Mouse (Mus musculus) urinary bladder, postnatal 14 days (tissue): ENCODE results near the gene Grin1.

Experiments
- DNase-seq: peaks from one replicate; pipeline ENCODE4 v3.0.0; 2021; ENCODE audit warnings: low spot score

Grin1 gene

DNA sequence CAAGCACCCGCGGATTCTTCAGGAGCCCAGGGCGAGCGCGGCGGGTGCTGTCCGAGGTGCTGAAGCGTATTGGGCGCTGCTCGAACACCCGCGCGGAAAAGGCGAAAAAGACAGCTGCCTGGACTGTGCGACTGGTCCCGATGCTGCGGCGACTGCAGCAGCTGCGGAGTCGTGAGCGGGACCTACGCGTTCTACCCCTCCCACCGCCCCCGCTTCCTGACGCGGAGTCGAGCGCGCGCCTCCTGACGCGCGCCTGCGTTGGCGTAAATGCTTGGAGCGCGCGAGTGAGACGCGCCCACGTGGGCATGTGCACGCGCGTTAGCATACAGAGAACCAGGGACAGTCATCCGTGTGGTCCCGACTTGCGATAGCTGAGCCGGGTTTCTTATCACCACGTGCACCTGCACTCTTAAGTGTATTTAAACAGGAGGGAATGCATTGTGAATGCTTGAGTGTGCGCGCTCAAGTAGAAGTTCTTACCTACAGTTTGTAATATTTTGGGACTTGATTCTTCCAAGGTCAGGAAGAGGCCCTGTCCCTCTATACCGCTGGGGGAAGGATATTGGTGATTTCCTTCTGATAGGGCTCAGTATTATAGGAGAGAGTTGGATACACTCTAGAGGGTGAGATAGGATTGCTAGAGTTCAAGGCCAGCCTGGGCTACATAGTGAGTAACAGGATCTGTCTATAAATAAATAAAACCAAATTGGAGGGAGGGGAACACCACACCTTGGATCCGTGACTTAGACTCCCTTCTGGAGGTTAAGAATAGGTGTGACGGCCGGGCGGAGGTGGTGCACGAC, at the start of gene Grin1:
Grin1 (minus strand) TSS at position 217 of the 803 bp plus-strand sequence.
- DNase-seq = peak; percentile 69

DNA sequence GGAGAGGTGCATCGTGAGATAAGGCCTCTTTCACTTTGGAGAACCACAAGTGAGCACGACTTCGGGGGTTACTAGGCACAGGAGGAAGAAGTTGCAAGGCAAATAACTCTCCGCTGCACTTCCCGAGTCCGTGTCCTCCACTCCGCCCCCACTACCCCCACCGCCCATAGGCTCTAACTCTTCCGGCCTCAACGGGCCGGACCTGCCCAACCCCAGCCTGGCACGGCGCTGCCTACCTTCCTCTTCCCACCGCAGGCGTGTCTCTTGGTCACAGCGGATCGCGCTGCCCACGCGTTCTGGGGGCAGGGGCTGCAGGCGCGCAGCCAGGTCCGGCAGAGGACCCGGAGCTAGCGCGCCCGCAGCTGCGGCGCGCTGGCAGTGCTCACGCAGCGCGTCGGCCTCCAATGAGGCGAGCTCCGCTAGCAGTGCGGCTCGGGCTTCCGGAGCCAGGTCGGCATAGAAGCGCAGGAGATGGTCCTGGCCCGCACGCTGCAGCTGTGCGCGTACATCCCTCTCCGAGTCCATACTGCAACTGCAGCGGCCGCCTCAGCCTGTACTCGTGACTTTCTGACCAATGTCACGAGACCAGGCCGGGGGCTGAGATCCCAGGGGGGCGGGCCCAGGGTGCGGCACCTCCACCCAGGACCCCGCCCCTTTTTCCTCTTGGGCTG, 46.2 kb upstream of the Grin1 start, which contains the start of gene Uap1l1:
Uap1l1 (minus strand) TSS at position 592 of the 671 bp plus-strand sequence.
- DNase-seq = peak; percentile 89

DNA sequence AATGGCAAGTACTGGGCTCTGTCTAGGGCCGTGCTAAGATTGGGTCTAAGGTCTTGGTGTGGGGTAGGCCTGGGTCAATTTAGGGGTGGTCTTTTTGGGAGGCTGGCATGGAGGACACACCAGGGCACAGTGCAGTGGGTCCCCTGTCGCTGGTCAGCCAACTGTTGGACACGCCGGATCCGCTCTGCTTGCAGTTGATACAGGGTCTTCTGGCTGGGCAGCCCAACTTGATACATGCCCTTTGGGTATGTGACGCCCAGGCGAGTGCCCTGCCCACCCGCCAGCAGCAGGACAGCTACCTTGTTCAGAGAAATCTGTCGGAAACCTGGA, 45.7 kb upstream of the Grin1 start:
- no peak for DNase-seq

DNA sequence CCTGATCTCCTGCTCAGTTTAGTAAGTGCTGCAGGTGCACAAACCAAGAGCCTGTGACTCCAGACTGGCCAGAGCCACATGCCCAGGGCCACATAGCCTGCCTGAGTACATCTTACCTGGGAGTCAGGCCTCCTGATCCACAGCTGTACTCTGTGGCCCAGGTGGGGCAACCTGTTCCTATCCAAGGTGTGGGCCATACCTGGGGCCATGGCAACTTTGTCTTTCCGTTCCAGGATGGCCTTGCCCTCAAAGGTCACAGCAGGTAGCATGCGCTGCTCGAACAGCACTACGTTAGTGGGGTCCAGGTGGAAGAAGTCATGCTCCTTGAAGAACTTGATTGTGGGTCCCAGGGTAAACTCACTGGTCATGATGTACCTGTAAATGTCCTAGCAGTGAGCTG, 45.3 kb upstream of the Grin1 start:
- no peak for DNase-seq

DNA sequence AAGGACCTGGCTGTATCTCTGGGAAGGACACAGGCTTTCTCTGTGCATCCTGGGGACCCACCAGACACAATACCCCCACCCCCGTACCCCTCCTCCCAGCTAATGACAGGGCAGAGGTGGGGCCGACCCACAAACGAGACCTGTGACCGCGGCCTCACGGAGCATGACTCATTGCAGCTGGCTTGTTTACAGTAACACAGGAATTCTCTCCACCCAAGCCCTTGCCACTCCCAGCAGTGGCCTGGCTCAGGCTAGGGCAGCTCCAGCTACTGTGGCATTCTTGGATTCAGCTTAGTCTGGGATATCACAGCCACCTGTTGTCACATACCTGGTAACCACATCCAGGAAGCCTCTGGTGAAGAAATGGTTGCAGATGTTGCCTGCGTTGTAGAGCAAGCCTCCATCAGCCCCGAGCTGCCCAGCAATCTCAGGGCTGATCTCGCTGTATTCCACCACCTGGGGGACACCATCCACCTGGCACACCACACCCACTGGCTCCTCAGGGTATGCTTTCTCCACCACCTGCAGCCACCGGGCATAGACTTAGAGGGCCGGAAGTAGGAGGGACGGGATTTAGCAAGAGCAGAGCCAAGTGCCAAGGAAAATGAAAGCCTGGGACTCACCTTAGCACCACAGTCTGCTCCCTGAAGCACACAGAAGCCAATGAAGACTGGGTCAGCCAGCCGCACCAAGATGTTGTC, 44.6 kb upstream of the Grin1 start:
- DNase-seq = peak; percentile 66

DNA sequence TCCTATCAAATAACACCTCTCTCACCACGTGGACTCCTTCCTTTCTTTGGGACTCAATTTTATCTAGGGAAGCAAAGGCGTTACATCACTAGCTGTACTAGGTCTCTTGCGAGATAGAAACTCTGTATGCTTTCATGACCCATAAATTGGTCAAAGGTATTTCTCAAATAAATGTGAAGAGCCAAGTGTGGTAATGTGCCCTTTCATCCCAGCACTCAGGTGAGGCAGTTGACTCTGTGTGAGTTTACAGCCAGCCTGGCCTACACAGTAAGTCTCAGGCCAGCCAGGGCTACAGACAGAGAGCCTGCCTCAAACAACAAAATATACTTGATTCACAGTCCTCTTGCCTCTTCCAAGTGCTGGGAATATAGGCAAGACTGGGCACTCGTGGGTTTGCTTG, 40.9 kb upstream of the Grin1 start:
- no peak for DNase-seq

DNA sequence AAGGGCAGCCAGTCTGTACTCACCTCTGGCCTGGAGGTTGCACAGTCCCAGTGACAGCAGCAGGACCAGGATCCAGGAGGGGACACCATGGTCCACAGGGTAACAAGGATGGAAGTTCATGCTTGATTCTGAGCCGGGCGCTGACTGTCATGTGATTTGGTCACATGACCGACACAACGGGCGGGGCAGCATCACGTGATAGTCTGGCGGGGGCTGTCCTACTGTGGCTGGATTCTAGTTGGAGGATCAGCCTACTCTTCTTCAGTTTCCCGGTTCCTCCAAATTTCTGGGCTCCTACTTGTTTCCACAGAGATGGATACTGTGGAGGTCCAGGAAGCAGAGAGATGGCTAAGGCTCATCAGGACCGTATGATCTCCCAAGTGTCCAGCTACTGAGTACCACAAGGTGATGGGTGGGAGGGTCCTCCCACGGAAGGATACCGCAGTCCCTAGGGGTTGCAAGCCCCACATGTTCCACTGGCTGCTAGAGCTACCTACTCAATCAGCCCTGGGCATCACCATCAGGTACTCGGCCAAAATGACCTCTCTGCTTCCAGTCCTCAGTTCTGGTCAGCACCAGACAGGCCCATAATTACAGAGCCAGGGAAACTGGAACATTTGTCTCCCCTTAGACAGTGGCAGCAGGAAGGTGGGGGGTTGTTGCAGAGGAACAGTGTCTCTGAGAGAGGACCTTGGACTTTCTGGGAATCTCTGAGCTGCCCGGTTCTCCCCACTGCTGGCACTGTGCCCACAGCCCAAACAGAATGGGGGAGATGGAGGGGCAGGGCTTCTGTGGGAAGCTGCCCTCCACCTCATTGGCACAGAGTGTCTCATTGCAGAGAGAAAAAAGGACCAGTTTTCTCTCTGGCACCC, 37.5 kb upstream of the Grin1 start, which contains the start of gene Dpp7:
Dpp7 (minus strand) TSS at position 152 of the 872 bp plus-strand sequence.
- DNase-seq = peak; percentile 74

DNA sequence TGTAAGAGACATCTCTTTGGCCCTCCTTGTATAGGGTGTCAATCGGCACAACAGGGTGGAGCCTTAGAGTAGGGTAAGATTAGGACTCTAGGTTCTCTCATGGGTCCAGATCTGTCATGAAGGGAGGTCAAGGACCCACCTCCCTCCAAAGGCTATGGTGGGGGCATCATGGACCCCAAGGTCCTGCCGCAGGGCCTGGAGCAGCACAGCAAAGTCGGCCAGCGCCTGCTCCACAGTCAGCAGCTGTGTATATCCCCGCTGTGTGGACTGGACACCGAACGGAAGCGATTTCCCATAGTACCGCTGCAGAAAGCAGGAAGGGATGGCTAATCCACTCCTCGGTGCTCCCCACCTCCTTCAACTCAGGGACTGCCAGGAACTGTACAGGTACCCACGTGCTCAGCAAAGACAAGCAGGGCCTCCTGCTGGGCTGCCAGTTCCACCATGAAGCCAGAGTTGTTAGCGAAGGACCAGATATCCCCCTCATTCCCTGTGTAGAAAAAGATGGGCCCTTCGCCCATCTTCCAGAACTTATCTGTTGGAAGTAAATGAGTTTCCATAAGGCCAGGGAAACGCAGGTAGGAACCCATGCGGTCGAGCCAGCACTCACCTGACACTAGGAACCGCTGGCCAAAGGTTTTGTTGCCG, 36.6 kb upstream of the Grin1 start:
- DNase-seq = no peak

DNA sequence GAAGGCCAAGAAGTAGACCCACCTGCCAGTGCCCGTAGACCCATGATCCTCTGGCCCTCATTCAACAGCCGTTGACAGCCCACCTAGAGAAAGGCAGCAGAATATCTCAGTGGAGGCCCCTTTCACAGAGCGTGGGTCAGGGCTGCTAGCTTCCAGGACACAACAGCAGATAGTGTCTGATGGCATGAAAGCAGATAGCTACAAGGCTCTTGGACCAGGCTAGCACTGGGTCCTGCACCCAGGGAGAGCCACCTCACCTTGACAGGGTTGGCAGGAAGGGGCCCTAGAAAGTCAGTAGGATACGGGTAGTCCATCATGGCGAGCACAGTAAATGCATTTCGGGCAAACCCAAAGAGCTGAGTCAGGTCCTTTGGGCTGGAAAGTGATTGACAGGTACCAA, 35.2 kb upstream of the Grin1 start:
- no peak for DNase-seq

DNA sequence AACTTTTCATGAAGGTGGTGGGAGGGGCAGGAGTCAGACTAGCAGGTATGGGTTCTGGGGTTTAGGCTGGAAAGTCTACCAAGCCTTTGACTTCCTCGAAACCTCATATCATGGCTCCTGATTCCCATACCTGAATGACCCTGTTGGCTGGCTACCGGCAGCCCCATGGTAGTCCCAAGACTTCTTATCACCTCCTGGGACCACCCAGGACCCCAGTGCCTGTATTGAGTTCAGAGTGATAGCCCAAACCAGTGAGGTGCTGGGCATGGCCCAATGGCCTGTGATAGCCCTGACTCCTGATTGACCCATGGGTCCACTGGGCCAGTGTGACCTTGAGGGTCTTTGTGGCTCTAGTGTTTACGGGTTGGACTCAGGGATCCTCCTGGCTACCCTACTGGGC, 31.7 kb upstream of the Grin1 start:
- DNase-seq = no peak

DNA sequence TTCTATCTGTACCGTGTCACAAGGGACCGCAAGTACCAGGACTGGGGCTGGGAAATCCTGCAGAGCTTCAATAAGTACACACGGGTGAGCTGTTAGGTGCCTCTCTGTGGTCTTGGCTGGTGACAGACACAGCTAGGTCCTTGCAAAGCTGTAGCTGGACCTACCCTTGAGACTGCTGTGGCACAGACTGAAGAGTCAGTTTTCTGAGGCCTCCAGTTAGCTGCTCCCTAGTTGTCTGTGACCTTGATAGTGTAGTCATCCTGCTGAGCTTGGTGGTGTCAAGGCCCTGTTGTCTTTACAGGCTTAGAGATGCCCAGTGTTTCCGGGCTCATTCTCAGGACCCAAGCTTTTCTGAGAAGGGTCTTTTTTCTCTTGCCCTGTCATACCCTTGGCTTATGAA, 30.5 kb upstream of the Grin1 start:
- no peak for DNase-seq

DNA sequence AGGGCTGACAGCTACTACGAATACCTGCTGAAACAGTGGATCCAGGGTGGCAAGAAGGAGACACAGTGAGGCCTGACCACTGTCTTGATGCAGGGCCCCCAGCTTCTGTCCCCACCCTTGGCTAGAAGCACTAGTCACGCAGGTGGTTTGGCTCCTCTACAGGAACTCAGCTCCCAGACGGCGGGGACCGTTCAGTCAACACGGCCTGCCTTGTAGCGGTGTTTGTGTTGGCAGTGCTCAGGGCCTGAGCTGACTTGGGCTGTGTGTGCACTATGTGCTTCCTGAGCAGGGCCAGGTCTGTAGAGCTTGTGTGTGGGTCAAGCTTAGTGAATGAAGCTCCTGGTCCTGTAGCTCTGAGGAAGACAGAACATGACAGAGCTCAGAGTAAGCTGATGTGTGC, 29.2 kb upstream of the Grin1 start:
- DNase-seq = no peak

DNA sequence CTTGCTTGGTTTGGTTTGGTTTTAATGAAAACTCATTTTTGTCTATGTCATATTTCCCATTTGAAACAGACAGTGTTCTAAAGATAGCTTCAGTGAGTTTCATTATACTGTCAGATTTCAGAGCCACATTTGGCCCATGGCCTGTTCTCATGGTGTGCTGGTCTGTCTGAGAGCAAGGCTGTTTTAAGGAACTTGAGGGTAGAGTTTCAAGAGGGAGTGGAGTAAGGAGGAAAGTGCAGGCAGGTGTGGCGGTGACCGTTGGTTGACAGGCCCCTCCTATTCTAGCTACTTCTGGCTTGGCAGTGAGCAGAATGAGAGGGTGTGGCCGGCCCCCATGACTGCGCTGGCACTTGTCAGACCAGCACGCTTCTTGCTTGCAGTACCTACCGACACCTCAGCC, 19.3 kb upstream of the Grin1 start:
- DNase-seq = no peak

DNA sequence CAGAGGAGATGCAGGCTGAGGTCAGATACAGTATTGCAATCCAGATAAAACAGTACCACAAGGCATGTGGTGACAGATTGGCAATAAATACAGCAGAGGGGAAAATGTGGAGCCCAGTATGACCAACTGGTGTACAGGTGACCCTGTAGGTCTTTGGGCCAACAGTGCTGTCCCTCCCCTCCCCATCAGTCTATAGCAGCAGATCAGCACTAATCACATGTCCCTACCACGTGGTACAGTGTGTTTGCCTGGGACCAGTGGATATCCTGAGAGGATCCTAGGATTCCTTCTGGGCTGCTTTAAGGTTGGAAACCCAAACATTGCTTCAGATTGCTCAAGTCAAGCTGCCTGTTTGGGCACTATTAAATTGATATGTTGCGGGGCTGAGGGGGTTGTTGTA, 14.6 kb upstream of the Grin1 start:
- no peak for DNase-seq

DNA sequence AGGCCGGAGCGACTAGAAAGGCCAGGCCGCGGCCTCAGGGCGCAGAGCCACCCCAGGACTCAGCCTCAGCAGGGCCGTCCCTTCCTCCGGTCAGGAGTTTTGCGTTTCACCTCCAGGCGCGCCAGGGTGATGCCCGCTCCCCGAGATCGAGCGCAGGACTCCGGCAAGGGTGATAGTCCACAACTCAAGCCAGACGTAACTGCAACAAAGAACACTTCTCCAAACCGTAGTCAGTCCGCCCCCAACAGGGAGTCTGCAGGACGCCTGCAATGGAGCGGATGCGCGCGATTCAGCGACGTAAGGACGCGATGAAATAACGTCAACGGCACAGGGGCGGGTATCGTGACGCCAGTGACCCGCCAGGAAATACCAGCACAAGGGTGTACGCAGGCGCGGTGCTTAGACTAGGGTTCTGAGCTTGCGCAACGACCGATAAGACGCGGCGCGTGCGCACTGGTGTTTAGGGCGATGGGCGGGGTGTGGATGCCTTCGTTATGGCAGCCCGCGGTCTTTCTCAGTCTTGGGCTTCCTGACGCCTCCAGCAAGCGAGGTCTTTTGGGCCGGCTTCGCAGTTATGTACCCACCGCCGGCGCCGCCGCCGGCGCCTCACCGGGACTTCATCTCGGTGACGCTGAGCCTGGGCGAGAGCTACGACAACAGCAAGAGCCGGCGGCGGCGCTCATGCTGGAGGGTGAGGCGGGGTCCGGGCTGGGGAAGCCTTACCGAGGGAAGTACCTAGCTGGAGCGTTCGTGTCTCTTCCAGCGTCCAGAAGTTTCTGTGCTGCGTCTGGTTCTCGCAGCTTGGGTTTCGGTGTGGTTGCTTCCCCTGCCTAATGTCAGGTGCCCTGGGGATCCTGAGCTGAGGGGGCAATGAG, 13.5 kb upstream of the Grin1 start, which contains the start of gene Man1b1:
Man1b1 (plus strand) TSS at position 53 of the 875 bp plus-strand sequence.
- DNase-seq = peak; percentile 100

DNA sequence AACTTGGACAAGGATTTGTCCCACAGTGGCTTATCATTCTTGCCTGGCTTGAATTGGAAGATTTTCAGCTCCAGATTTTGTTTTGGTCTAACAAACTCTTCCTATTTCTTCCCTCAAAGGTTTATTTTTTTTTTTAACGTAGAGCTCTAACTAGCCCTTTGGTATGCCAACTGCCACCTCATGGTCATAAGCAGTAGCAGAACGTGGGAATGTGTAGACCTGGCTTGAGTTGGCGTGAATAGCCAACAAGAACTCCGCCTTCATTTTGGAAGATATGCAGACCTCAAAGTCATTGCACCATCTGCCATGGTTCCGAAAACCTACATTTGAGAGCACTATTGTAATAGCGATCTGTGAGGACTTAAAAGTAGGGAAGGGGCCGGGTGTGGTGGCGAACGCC, 12.5 kb upstream of the Grin1 start:
- no peak for DNase-seq

DNA sequence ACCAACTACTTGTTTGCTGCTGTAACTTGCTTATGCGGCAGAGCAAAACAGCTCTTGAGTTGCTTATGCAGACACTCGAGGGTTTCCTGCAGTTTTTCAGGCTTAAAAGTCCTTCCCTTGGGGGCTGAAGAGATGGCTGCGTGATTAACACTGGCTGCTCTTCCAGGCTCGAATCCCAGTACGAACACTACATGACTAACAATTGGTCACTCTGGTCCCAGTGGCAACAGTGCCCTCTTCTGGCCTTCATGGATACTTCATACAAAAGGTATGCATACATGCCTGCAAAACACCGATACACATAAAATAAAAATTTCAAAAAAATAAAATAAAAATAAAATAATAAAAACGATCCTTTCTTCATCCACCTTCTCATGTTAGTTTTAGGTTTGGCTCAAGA, 9.5 kb upstream of the Grin1 start:
- peak; percentile 41 for DNase-seq

DNA sequence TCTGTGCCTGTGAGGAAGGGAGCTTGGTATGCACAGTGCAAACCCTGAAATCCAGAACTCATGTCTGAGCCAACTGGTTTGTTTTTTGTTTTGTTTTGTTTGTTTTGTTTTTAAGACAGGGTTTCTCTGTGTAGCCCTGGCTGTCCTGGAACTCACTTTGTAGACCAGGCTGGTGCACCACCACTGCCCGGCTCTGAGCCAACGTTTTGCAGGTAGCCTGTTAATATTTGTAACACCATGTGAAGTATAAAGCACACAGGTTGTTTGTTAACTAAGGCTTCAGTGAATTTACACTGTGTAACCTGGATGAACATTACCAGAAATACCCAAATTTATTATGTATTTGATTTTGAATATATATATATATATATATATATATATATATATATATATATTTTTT, 7.0 kb upstream of the Grin1 start:
- no peak for DNase-seq

DNA sequence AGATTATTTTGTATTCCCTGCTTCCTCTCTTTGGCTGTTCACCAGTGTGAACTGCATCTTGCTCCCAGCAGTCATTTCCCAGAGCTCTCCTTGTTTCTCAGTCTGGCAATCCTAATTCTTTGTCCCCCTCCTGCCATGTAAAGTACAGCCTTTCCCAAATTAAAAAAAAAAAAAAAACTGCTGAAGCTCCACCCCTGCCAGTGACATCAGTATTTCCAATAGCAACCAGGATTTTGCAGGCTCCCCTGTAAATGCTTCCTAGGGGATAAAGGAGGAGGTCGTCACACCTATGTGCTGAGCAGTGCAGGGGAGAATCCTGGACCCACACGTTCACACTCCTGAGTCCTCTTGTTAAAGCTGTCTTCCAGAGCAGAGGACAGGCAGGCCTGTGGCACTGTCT, 1.1 kb upstream of the Grin1 start:
- DNase-seq = no peak
